Mouse (Mus musculus) bone marrow, adult 2 months (tissue): ENCODE measurements around the gene Gm47995.

Experiments
- CTCF ChIP-seq: fragments of 200-500 bp; IDR thresholded peaks from 2 replicates; pipeline ENCODE4 v1.5.1; 2011; ENCODE audit warnings: low read length, control low read depth; ENCODE audit not compliant: control insufficient read depth, insufficient read depth
- POLR2A ChIP-seq: fragments of 200-500 bp; IDR thresholded peaks from 2 replicates; pipeline ENCODE4 v1.6.1; 2011; ENCODE audit warnings: low read depth, mild to moderate bottlenecking, control low read depth, low read length, borderline replicate concordance; ENCODE audit not compliant: control insufficient read depth

GRCm38 (mm10) chr1:151228320-151228989 is 30.2 kb downstream of the Gm47995 start:
- TF ChIP-seq POLR2A (no peak), CTCF (no peak)
